Mouse (Mus musculus) frontal cortex, postnatal 10 days (tissue): Measurements from ENCODE around the gene Naa20.

Experiments used
- DNase-seq, 2 experiments: peaks; one replicate each; pipeline ENCODE4 v3.0.0; 2022; ENCODE audit warnings: low spot score in 2 of 2, mixed read lengths in 1 of 2

Gene Naa20

DNA sequence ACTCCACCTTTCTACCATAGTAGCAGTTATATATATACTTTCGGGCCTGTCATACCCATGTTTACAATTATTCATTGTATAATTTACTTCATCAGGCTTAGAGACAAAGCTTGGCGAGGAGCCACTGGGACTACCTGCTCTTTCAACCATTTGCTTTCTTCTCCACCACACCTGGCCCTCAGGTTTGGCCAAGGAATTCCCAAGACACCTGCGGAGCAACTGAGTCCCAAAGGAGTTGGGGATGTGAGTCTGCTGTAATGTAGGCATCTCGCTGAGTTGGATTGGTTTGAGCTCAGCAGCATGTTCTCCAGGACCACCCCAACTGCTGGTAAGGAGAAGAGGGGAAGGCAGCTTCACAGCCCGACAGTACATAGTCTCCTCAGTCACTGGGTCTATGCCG, at the start of gene Naa20:
Gene Naa20, plus strand, starts transcription at position 239 of the 400 bp plus-strand sequence.
- no peak for DNase-seq

GRCm38 (mm10) chr2:145855831-145856230, 46.1 kb upstream of the Naa20 start:
- DNase-seq: no peak

- DNase-seq: no peak
Measured at GRCm38 (mm10) chr2:145857864-145858263, 44.0 kb upstream of the Naa20 start.

DNA sequence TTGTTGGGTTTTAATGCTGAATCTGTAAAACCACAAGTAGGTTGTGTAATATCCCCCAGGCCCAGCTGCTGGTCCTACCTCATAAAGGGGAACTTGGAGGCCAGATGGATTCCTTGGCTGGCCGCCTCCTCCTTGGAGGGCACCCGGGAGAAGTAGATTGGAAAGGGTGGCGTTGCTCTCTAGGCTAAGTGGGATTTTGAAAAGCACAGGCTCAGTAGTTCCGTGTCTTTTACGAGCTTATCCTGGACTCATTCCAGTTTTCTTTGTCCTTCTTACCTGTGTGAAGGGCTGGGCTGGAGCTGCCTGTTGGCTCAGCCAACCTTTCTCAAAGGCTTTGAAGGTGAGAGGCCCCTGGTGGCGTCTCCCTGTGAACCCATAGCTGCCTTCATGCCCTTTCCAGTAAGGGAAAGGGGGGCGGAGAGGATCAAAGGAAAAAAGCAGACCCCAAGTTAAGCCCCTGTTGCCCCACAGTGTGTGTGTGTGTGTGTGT, 42.4 kb upstream of the Naa20 start:
- peak; percentile 53 for DNase-seq

GRCm38 (mm10) chr2:145859932-145860801, 41.7 kb upstream of the Naa20 start:
- DNase-seq: peak; percentile 82 to 84

GRCm38 (mm10) chr2:145861193-145862123, 40.4 kb upstream of the Naa20 start:
- DNase-seq: no peak

DNA sequence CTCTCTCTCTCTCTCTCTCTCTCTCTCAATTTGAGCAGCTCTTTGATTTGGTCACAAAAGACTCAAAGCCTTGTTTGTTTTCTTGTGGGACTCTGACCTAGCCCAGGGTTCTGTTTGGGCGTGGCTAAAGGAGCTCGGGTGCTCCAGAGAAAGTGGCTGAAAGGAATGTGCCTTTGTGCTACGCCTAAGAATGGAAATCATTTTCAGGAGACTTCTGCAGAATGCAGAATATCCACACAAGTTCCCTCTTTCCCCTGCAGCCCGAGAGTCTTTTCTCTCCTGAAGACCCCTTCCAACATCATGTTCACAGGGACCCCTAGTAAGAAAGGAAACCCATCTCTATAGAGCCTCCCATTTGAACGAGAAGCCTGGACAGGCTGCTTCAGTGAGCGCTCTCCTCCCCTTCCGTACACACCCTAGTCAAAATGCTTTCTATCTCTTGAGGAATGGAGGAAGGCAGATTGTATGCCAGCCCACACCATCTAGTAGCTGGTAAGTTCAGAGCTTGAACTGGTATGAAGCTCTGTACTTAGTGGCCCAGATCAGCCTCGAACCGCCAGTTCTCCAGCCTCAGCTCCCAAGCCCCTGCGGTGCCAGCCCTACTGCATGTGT, 39.6 kb upstream of the Naa20 start:
- DNase-seq: no peak

GRCm38 (mm10) chr2:145865344-145865743, 36.6 kb upstream of the Naa20 start:
- no peak for DNase-seq

DNA sequence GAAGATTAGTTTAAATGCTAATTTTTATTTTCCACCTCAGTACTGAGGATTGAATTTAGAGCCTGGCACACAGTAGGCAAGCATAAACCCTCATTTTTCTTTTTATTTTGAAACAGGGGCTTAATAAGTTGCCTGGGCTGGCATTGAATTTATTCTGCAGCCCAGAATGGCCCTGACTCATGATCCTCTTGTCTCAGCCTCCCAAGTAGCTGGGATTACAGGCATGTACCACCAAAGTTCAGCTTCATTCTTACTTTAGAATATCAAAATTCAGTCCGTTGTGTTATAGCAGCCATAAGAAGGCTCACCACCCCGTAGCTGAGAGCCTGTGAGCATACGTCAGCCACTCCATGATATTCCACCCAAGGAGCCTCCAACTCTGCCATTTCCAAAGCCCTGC, 35.7 kb upstream of the Naa20 start:
- no peak for DNase-seq

DNA sequence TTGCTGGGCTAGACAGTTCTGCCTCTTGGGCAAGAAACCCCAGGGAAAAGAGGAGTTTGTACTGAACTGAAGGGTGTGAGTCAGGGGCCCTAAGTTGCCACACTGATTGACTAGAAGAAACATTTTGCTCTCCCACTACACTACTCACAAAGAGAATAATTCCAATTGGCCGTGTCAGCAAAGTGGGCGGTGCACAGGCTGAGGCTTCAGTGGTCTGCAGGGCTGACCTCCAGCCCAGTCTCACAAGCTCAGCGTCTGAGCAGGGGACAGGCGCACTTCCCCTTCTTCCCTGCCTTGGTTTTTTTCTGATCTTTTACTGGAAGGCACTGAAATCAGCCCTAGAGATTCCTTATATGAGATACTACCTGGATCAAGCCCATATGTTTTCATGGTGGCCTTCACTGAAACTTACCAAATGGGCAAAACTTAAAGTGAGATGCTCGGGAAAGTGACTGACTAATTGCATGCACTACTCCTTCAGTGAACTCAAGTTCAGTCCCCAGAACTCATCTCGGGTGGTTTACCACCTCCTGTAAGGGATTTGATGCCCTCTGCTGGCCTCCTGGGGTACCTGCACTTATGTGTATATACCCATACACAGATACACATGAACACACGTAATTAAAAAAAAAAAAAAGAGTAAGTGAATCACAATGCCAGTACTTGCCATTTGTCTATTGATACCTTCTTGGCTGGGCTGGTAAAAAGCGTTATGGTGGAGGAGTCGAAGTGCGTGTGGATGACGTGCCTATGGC, 35.0 kb upstream of the Naa20 start:
- no peak for DNase-seq

DNA sequence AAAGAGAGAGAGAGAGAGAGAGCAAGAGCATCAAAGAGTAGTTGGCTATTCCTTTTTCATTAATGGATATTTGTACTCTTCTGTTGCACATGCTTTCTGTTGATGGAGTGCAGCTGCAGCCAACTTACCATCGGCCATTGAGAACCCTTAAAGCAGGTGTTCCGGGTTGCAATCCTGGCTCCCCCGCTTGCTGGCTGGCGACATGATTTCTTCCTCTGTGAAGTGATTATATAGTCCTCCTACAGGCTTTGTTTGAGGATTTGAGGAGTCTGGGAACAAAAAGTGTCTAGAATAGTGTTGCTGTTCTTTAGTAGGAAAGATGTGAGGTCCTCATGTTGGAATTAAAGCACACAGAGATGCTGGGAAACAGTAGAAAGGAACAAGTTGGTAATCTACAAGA, 30.6 kb upstream of the Naa20 start:
- no peak for DNase-seq

DNA sequence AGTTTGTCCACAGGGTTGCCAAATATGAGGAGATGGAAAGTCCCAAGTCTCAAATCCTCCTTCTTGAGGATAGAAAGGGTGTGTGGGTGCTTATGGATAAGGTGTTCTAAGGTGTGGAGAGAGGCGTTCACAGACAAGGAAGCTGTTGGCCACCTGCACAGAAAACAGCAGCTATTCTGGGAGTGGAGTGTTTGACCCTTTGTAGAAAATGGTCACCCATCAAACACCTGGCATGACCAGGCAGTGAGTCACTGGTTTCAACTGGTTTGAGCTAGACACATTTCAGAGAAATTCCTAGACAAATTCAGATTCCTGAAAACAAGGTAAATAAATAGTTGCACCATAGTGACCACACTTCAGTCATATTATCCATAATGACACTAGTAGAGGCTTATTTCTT, 29.8 kb upstream of the Naa20 start:
- no peak for DNase-seq

DNA sequence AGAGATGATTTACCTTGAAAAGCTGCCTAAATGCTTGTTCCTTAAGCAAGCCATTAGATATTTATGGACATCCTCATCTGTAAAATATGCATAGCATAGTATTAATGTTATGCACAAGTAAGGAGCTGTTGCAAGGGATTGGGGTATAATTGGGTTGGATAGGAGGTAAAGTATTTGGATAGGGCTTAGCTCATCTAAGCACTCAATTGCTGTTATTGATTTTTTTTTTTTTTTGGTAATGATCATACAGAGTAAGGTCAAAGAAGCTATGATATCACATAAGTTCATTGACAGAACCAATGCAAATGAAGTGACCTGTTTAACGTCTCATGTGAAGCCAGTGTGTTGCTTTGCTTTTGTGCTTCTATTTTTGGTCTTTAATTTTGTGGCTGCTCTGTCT, 27.9 kb upstream of the Naa20 start:
- DNase-seq: no peak

DNA sequence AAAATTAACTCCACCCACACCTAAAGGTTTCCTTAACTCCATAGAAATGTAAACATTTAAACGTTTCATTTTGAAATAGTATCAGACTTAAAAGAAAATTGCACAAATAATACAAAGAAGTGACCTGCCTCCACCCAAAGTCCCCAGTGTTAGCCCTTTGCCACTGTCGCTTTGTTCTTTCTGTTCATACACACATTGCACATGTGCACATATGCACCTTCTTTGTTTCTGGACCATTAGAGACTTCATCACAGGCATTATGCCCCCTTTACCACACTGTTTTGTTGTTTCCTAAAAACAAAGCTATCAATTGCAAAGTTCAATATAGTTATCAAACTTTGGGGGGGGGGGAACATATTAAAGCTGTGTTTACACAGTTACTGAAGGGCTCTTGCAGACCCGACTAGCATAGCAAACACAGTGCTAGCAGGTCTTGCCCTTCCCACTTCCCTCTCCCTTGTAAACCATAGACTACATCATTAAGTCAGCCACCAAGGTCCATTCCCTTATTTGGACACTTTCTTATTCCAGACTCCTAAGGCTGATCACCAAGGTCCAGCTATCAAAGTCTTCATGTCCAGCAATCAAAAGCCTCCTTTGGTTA, 26.9 kb upstream of the Naa20 start:
- no peak for DNase-seq

- no peak for DNase-seq
Measured at GRCm38 (mm10) chr2:145877191-145877590, 24.7 kb upstream of the Naa20 start.

DNA sequence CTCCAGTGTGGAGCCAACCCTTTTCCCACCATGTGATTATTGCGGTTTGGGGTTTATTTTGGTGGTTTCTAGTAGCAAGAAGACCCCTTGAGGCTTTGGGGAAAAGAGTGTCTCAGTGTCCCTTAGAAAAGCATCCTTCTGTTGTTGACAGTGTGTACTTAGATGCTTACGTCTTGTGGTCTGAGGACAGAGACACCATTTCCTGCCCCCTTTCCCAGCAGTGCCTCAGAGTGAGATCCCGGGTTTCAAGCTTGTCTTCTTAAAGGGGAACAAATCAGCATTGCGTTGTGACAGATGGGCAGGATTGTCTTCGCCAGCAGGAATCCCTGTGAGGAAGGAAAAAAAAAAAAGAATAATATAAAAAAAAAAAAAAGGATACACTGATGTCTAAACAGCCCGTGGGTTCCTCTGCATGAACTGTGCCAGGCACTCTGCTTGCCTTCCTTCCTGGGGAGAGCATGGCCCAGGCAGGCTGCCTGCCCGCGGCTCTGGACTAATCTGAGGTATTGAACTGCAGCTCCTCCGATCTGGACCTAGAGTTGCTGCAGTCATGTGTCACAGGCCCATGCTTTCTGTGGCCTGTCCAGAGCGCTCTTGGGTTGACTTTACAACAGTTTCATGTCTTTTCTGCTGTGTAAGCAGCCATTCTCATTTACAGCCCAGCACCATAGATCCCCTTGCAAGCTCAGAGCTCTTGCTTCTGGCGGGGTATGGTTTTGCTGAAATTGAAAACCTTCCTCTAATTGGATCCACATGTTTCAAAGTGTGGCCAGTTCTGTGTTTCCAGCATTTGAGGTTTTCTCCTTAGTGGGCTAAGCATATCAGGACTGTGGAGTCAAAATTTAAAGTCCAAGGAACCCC, 20.8 kb upstream of the Naa20 start:
- DNase-seq: no peak

DNA sequence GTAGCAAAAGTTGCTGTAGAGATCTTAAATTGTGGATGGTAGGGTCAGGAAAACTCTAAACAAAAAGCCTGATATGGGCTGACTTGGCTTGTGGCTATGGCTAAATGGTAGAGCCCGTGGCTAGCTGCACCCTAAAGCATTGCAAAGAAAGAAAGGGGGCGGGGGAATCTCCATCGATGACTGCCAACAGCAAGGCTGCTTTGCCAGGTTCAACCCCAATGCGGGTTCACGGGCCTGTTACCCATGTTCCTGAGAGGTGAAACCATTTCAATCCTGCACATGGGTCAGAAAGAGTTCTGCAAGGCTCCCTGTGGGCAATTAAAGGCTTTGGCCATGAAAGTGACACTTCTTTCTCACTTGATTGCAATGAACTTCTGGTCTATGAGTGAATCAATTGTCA, 20.0 kb upstream of the Naa20 start:
- DNase-seq: no peak

- DNase-seq: no peak
Measured at GRCm38 (mm10) chr2:145882398-145882797, 19.5 kb upstream of the Naa20 start.

DNA sequence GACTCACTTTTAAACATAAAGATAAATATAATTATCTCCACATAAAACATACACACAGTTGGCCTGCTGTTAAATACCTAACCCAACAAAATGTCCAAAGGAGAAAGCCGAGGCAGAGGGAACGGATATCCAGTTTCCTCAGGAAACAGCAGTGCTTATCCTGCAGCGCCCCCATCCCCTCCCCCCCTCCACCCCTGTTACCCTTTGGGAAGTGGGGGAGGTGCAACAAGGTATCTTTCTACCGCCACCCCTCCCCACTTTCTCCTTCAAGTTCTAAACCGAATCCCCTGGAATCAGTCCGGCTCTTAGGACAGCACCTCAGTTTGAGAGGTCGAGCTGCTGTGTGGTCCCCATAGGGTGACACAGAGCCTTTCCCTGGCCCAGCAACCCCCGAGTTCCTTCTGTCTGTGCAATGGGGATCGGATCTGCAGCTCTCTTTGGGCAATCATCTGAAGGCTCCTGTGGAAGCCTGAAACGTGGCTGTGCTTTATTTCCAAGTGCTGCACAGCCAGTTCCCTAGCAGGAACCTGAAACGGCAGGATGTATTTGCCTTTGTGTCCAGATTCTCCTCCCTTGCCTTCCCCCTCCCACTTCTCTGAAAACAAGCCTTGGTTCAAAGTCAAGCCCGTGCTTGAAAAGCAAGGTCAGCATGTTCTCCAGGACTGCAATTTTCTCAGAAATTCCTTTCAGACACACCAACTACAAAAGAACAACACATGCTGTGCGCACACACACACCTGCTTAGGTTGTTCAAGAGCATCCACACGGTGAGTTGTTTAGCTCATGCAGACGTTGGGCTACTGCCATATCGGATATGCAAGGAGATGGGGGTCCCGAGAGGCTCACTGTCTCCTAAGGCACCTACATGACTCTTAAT, 17.6 kb upstream of the Naa20 start:
- DNase-seq: no peak
